Mouse (Mus musculus) lung, postnatal 0 days (tissue): Measurements from ENCODE around the gene Klhl2. TPM values are rescaled to one million over a fixed set of nuclear protein-coding genes. Genes with fewer than 3 reads are reported as not detected.

Experiments
- ATAC-seq: fragments of 200-750 bp; cut with Nextera tagmentation; 2 replicates; pipeline ENCODE4 v1.8.0; 2017; ENCODE audit warnings: moderate library complexity
- DNase-seq: peaks from one replicate; pipeline ENCODE4 v3.0.0-alpha.2; 2016; ENCODE audit warnings: low spot score
- H3K27ac ChIP-seq: fragments of 300-500 bp; sonication (generic); 2 replicates; pipeline ENCODE4 v1.5.1; 2014; ENCODE audit warnings: antibody characterized with exemption, mild to moderate bottlenecking, low read length, mixed read lengths
- H3K27me3 ChIP-seq: fragments of 300-500 bp; sonication (generic); replicated peaks from 2 replicates; pipeline ENCODE4 v1.6.1; 2014; ENCODE audit warnings: low read length, mixed read lengths; ENCODE audit not compliant: insufficient read depth
- H3K36me3 ChIP-seq: fragments of 300-500 bp; sonication (generic); 2 replicates; pipeline ENCODE4 v1.6.1; 2014; ENCODE audit warnings: low read length, mixed read lengths; ENCODE audit not compliant: insufficient read depth
- H3K4me1 ChIP-seq: fragments of 300-500 bp; sonication (generic); 2 replicates; pipeline ENCODE4 v1.6.1; 2014; ENCODE audit warnings: antibody characterized with exemption, low read depth, low read length, mixed read lengths; ENCODE audit not compliant: insufficient read depth
- H3K4me2 ChIP-seq: fragments of 300-500 bp; sonication (generic); replicated peaks from 2 replicates; pipeline ENCODE4 v1.6.1; 2014; ENCODE audit warnings: low read depth, mild to moderate bottlenecking, low read length, moderate library complexity, mixed read lengths
- H3K4me3 ChIP-seq: fragments of 300-500 bp; sonication (generic); 2 replicates; pipeline ENCODE4 v1.5.1; 2014; ENCODE audit warnings: low read depth, low read length
- H3K9ac ChIP-seq: fragments of 300-500 bp; sonication (generic); replicated peaks from 2 replicates; pipeline ENCODE4 v1.6.1; 2014; ENCODE audit warnings: low read depth, mild to moderate bottlenecking
- H3K9me3 ChIP-seq: fragments of 300-500 bp; sonication (generic); 2 replicates; pipeline ENCODE4 v1.6.1; 2016; ENCODE audit warnings: low read length, mixed read lengths
- CTCF ChIP-seq: IDR thresholded peaks from 2 replicates; pipeline ENCODE4 v1.5.1; 2016; ENCODE audit warnings: antibody characterized with exemption, mild to moderate bottlenecking
- EP300 ChIP-seq: IDR thresholded peaks from 2 replicates; pipeline ENCODE4 v1.6.1; 2016; ENCODE audit warnings: antibody characterized with exemption, mild to moderate bottlenecking, control low read depth
- WGBS: fragments of 180-500 bp; shearing (Covaris S2); extraction: QIAGEN DNeasy Blood & Tissue Kit; methylation state at CpG from one replicate; pipeline ENCODE4 v1.1.7; 2014; 5-methylcytosine and 5-hydroxymethylcytosine counted together
- polyA plus RNA-seq: library from polyadenylated mRNA; unstranded; fragments of >200 nt; fragmentation: Nextera tagmentation; extraction: Ambion mirVana; gene quantifications from 2 replicates; pipeline ENCODE4 v1.2.1, GENCODE M21; 2015

Gene Klhl2
- polyA plus RNA-seq, 1 experiment from 2014 or later = 12.6 TPM

DNA sequence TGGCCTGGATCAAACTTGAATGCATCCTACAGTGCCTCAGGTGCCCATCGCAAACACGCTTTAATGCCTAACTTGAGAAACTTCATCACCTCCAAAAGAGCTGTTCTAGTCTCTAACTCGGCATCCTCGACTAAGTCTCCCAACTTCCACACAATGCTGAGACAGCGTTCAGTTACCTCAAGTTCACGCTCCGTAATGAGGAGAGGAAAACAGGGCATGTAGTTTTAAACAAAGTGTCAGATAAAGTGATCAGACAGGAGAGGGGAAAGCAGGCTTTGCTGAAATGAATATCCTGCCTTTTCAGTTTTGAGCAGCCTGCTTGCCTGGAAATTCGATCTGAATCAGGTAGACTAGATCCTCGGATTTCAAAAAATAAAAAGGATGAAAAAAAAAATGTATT is 117.2 kb downstream of the Klhl2 start:
- Histone ChIP-seq H3K4me1 (peaks cover 5% of the 10 kb centered on the region; the same call in 1 of the 2 replicates), H3K4me2 (peak overlapping the region; percentile 67), H3K36me3 (no peaks in the 10 kb centered on the region), H3K4me3 (peak overlapping the region; percentile 55), H3K27ac (no peak overlapping the region), H3K27me3 (no peaks in the 10 kb centered on the region), H3K9me3 (no peaks in the 10 kb centered on the region), H3K9ac (peak overlapping the region; percentile 35)
- WGBS = 8% methylated on average over 9 of the region's 9 CpGs
- TF ChIP-seq CTCF (no peak), EP300 (no peak)
- ATAC-seq = no peak
- no peak for DNase-seq

DNA sequence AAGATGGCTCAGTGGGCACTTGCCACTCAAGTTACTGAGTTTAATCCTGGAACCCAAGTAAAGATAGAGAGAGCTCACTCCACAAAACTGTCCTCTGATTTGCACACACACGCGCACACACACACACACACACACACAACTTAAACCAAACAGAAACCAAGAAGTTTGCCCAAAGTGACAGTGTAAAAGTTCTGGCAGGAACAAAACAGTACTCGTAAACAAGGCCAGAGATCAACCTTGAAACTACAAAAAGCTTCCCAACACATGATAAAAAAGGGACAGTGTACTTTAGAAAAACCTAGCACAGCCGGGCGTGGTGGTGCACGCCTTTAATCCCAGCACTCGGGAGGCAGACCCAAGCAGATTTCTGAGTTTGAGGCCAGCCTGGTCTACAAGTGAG is 121.7 kb downstream of the Klhl2 start:
- no peaks in the 10 kb centered on the region for H3K9me3 ChIP-seq
- peaks cover 5% of the 10 kb centered on the region; the same call in 1 of the 2 replicates for H3K36me3 ChIP-seq
- peaks cover 5% of the 10 kb centered on the region; the same call in 1 of the 2 replicates for H3K4me1 ChIP-seq
- DNase-seq (no peak), ATAC-seq (no peak)
- 87% methylated on average over 7 of the region's 7 CpGs for WGBS
- no peak for TF ChIP-seq CTCF
- no peak overlapping the region for H3K4me3 ChIP-seq
- H3K27me3 ChIP-seq = no peaks in the 10 kb centered on the region
- no peak overlapping the region for H3K27ac ChIP-seq
- H3K4me2 ChIP-seq = no peak overlapping the region
- no peak overlapping the region for H3K9ac ChIP-seq

DNA sequence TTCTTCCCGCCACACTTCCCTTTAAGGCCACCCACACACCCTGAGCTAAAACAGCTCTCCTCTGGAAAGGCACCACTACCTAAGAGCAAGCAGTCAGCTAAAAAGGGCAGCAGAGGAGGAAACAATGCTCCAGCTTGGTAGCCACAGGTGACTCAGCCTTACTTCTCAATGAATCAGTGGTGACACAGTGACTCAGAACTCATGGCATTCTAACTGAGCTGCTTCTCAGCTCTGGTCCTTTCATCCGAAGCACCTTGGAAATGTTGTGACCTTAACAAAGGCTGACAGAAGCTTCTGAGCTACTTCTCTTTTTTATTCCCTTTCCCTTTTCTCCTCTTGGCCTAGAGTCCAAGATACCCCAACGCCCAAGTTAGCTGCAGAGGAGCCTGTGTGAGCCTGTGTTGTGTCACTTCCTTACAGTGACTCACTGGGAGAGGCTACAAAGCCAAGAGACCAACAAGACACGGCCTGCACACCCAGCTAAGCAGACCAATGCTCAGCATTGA is 123.6 kb downstream of the Klhl2 start:
- no peaks in the 10 kb centered on the region for H3K4me1 ChIP-seq
- no peaks in the 10 kb centered on the region for H3K9me3 ChIP-seq
- no peak overlapping the region for H3K4me3 ChIP-seq
- DNase-seq = no peak
- no peaks in the 10 kb centered on the region for H3K27me3 ChIP-seq
- peaks cover 10% of the 10 kb centered on the region; the same call in 1 of the 2 replicates for H3K36me3 ChIP-seq
- 79% methylated on average over 4 of the region's 4 CpGs for WGBS
- peak; percentile 41; the same call in 1 of the 2 replicates for ATAC-seq
- no peak for TF ChIP-seq EP300
- TF ChIP-seq CTCF = no peak
- H3K9ac ChIP-seq = no peak overlapping the region
- no peak overlapping the region for H3K4me2 ChIP-seq
- no peak overlapping the region for H3K27ac ChIP-seq

DNA sequence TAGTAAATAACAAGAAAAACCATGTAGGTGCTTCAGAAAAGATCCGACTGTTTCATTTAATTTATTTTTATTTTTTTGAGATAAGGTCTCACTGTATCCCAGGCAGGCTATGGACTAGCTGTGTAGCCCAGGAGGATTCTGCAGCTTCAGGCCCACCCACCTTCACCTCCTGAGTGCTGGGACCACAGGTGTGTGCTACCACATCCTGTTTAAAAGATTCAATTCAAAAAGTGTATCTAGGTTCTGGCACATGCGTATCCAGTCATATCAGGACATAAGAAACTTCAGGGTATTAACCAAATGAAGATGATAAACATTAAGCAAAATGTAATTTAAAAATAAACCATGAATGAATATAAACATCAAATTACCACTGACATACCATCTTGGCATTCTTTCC is 126.6 kb downstream of the Klhl2 start:
- ATAC-seq (no peak), DNase-seq (no peak)
- no peaks in the 10 kb centered on the region for H3K27me3 ChIP-seq
- H3K4me3 ChIP-seq = no peak overlapping the region
- H3K4me1 ChIP-seq = no peaks in the 10 kb centered on the region
- H3K9me3 ChIP-seq = no peaks in the 10 kb centered on the region
- peaks cover 17% of the 10 kb centered on the region; the same call in 1 of the 2 replicates for H3K36me3 ChIP-seq
- no peak overlapping the region for H3K27ac ChIP-seq
- WGBS = 88% methylated on average over 2 of the region's 2 CpGs
- H3K4me2 ChIP-seq = no peak overlapping the region
- no peak overlapping the region for H3K9ac ChIP-seq
- TF ChIP-seq EP300 (no peak), CTCF (no peak)

DNA sequence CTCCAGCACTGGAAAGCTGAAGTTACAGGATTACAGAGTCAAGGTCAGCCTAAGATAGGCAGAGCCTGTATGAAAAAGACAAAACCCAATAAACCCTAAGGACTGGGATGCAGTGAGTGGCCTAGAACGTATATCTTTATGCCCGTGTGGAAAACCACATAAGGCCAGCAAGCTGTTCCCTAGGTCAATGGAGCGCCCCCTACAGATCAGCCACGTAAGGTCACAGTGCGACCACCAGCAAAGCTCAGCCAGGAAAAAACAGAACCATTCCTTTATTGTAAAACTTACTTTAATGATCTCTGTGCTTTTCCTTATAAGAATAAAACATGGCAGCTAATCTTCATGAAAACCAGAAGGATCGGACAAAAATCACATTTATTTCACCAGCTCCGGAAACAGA is 131.9 kb downstream of the Klhl2 start:
- ATAC-seq (no peak), DNase-seq (no peak)
- Histone ChIP-seq H3K36me3 (peaks cover 14% of the 10 kb centered on the region; the same call in 1 of the 2 replicates), H3K27ac (no peak overlapping the region), H3K4me1 (no peaks in the 10 kb centered on the region), H3K27me3 (no peaks in the 10 kb centered on the region), H3K4me2 (no peak overlapping the region), H3K9me3 (no peaks in the 10 kb centered on the region), H3K4me3 (no peak overlapping the region), H3K9ac (no peak overlapping the region)
- no peak for TF ChIP-seq EP300
- no peak for TF ChIP-seq CTCF
- 84% methylated on average over 7 of the region's 7 CpGs for WGBS

DNA sequence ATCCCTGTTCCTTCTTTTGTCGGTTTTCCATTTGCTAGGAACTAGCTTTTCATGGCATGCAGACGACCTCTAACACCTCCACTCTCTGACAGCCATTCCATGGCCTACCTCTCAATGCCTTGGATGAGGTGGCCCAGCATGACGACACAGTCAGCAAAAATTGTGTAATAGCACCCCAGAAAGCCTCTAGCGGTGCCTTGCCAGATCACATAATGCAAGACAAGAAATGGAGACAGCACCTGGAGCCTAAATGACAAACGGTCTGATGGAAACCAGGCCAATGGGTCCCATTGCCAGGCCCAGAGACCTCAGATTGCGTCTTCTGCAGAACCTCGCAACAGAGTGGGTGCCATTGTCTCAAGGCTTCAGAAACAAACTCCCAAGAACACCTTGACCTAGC is 137.3 kb downstream of the Klhl2 start:
- Histone ChIP-seq H3K27me3 (no peaks in the 10 kb centered on the region), H3K36me3 (no peaks in the 10 kb centered on the region), H3K4me3 (no peak overlapping the region), H3K9me3 (no peaks in the 10 kb centered on the region), H3K27ac (no peak overlapping the region), H3K4me1 (no peaks in the 10 kb centered on the region), H3K9ac (no peak overlapping the region), H3K4me2 (no peak overlapping the region)
- ATAC-seq (no peak), DNase-seq (no peak)
- WGBS = 81% methylated on average over 7 of the region's 7 CpGs
- TF ChIP-seq CTCF (no peak), EP300 (no peak)

DNA sequence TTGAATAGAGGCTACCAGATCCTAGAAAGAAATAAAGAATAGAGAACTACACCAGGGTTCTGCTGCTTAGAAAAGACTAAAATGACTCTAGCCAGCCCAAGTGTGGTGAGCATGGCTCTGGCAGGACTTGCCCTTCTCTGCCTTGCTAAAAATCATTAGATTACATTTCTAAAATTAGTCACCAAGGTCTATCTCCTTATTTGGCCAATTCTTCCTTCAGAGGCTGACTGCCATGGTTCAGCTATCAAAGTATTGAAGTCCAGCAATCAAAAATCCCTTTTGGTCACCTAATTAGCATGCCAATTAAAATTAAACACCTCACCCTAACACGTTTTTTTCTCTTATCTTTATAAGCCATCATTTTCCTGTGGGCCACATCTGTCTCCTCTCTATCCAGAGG is 138.3 kb downstream of the Klhl2 start:
- H3K9ac ChIP-seq = no peak overlapping the region
- H3K27me3 ChIP-seq = no peaks in the 10 kb centered on the region
- no peak overlapping the region for H3K27ac ChIP-seq
- H3K4me3 ChIP-seq = no peak overlapping the region
- H3K36me3 ChIP-seq = no peaks in the 10 kb centered on the region
- H3K4me2 ChIP-seq = no peak overlapping the region
- 19% methylated on average over 1 of the region's 1 CpGs for WGBS
- ATAC-seq (no peak), DNase-seq (no peak)
- H3K4me1 ChIP-seq = no peaks in the 10 kb centered on the region
- TF ChIP-seq EP300 = no peak
- TF ChIP-seq CTCF = no peak
- no peaks in the 10 kb centered on the region for H3K9me3 ChIP-seq
